Mouse (Mus musculus) right cerebral cortex, adult 18-20 months (tissue): ENCODE data around the gene Epyc.

Source experiments
- DNase-seq: peaks from one replicate; pipeline ENCODE4 v3.0.0; 2022; ENCODE audit warnings: mixed read lengths

The Epyc gene

GRCm38 (mm10) chr10:97643768-97644167 lies at the start of gene Epyc:
Gene Epyc, plus strand, starts transcription at chr10:97644068.
- DNase-seq, result no peak

- no peak for DNase-seq
Observed at GRCm38 (mm10) chr10:97595680-97596079, 48.2 kb upstream of the Epyc start.

- DNase-seq, result no peak
Observed at GRCm38 (mm10) chr10:97601744-97602143, 42.1 kb upstream of the Epyc start.

- DNase-seq, result no peak
Observed at GRCm38 (mm10) chr10:97603256-97603655, 40.6 kb upstream of the Epyc start.

GRCm38 (mm10) chr10:97606579-97606978 lies 37.3 kb upstream of the Epyc start, which contains the start of gene Kera:
Gene Kera, plus strand, starts transcription at chr10:97606879.
- DNase-seq, result no peak

GRCm38 (mm10) chr10:97622328-97622727 lies 21.5 kb upstream of the Epyc start:
- no peak for DNase-seq

- DNase-seq, result no peak
Observed at GRCm38 (mm10) chr10:97624381-97624780, 19.5 kb upstream of the Epyc start.

GRCm38 (mm10) chr10:97625116-97625515 lies 18.8 kb upstream of the Epyc start:
- no peak for DNase-seq

GRCm38 (mm10) chr10:97626543-97626942 lies 17.3 kb upstream of the Epyc start:
- DNase-seq, result no peak

- no peak for DNase-seq
Observed at GRCm38 (mm10) chr10:97631061-97631460, 12.8 kb upstream of the Epyc start.

- no peak for DNase-seq
Observed at GRCm38 (mm10) chr10:97641926-97642325, 1.9 kb upstream of the Epyc start.

- no peak for DNase-seq
Observed at GRCm38 (mm10) chr10:97650334-97650733, 6.5 kb downstream of the Epyc start.

GRCm38 (mm10) chr10:97659489-97659888 lies 15.6 kb downstream of the Epyc start:
- no peak for DNase-seq

GRCm38 (mm10) chr10:97668656-97669055 lies 24.8 kb downstream of the Epyc start:
- DNase-seq, result no peak

- DNase-seq, result peak; percentile 12
Observed at GRCm38 (mm10) chr10:97670202-97670601, 26.3 kb downstream of the Epyc start.

GRCm38 (mm10) chr10:97673239-97673638 lies 29.4 kb downstream of the Epyc start:
- DNase-seq, result no peak

GRCm38 (mm10) chr10:97682981-97683380 lies 39.1 kb downstream of the Epyc start:
- no peak for DNase-seq

- DNase-seq, result no peak
Observed at GRCm38 (mm10) chr10:97687198-97687597, 43.3 kb downstream of the Epyc start.

- no peak for DNase-seq
Observed at GRCm38 (mm10) chr10:97689425-97689824, 45.6 kb downstream of the Epyc start.

- DNase-seq, result no peak
Observed at GRCm38 (mm10) chr10:97692913-97693312, 49.0 kb downstream of the Epyc start, which contains the start of gene Ccer1. Gene Ccer1, plus strand, starts transcription at chr10:97693059.

- no peak for DNase-seq
Observed at GRCm38 (mm10) chr10:97693398-97694135, 49.7 kb downstream of the Epyc start.

GRCm38 (mm10) chr10:97702321-97702720 lies 58.5 kb downstream of the Epyc start:
- no peak for DNase-seq

- DNase-seq, result no peak
Observed at GRCm38 (mm10) chr10:97704562-97704961, 60.7 kb downstream of the Epyc start.

GRCm38 (mm10) chr10:97712687-97713086 lies 68.8 kb downstream of the Epyc start:
- peak; percentile 25 for DNase-seq

- no peak for DNase-seq
Observed at GRCm38 (mm10) chr10:97714584-97714983, 70.7 kb downstream of the Epyc start.
